Mouse (Mus musculus): ENCODE data around the gene Fam206a. TPM values are rescaled to one million over a fixed set of nuclear protein-coding genes. Genes with fewer than 3 reads are reported as not detected.

The Fam206a gene
- total RNA-seq, 2 experiments from 2014 or later = 5.6 to 35.5 TPM

GRCm38 (mm10) chr4:56840297-56840696 is 38.2 kb downstream of the Fam206a start:
- ATAC-seq (replicated peaks; ENCODE audit: low FRiP score, low TSS enrichment, poor library complexity, severe bottlenecking) = no peak

DNA sequence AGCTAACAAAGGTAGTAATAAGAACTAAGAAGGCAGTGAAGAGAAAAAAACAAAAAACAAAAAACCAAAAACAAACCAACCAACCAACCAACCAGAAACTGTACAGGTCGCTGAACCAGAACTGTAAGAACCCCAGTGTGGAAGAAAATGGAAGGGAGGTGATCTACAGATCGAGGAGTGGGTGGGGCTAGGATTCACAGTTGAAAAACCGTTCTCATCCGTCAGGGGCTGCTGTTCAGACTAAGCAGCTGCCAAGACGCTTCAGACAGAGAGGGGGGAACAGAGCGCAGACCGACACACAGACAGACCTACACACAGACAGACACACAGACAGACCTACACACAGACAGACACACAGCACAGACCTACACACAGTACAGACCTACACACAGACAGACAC is 40.4 kb downstream of the Fam206a start:
- no peak for ATAC-seq (replicated peaks; ENCODE audit: low FRiP score, low TSS enrichment, poor library complexity, severe bottlenecking)

GRCm38 (mm10) chr4:56843963-56844362 is 41.8 kb downstream of the Fam206a start:
- ATAC-seq (replicated peaks; ENCODE audit: low FRiP score, low TSS enrichment, poor library complexity, severe bottlenecking) = no peak

DNA sequence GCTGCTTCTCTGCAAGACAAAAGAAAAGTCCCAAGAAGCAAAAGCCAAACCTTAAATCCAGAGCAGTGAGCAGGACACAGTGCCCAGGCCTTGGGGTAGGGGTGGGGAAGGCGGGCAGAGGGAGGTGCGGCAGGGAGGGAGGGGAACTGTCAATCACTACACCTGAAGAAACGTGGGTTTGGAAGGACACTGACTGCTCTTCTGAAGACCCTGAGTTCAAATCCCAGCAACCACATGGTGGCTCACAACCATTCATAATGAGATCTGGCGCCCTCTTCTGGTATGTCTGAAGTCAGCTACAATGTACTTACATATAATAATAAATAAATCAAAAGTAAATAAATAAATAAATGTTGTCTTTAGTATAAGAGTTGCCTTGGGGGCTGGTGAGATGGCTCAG is 42.8 kb downstream of the Fam206a start:
- ATAC-seq (replicated peaks; ENCODE audit: low FRiP score, low TSS enrichment, poor library complexity, severe bottlenecking) = no peak

DNA sequence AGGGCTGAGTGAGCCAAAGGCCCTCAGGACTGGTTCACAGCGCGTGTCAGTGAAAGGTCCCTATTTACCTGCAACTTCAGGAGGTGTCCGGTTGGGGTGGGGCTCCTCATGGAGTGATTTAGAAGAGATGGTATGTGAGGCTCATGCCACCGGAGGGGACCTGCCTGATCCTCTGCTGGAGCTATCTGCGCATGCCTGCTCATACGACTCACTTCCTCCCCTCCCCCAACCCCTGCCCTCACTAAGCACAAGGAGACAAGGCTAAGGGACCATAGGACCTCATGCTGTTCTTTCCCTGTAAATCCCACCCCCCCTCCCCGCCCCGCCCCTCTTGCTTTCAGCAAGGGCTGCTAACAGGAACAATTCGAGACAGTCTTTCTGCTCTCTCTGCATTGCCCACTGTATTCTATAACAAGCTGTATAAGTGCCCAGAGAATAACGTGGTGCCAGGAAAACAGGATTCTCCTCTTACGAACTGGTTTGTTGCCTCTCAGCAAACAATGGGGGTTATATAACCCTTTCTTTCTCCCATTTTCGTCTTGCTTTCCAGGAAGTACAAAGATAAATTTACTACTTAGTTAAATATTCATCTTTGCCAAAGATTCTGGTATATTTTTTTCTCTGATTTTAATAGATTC is 43.9 kb downstream of the Fam206a start:
- ATAC-seq (replicated peaks; ENCODE audit: low FRiP score, low TSS enrichment, poor library complexity, severe bottlenecking) = no peak

DNA sequence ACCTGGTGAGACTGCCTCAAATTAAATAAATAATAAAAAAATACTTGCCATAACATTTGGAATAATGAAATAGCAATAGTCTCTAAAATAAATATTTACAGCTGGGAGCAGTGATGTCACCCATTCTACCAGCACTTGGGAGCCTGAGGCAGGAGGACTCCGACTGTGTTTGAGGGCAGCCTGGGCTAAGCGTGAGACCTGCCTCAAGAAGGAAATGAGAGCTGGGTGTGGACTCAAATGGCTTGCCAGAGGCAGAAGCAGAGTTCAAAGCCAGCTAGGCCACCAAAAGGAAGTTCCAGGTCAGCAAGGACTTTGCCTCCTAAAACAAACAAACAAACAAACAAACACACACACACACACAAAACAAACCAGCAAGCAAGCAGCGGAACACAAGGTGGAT is 45.3 kb downstream of the Fam206a start:
- ATAC-seq (replicated peaks; ENCODE audit: low FRiP score, low TSS enrichment, poor library complexity, severe bottlenecking) = no peak

GRCm38 (mm10) chr4:56848044-56848443 is 45.9 kb downstream of the Fam206a start:
- ATAC-seq (replicated peaks; ENCODE audit: low FRiP score, low TSS enrichment, poor library complexity, severe bottlenecking) = no peak

GRCm38 (mm10) chr4:56850724-56851123 is 48.6 kb downstream of the Fam206a start:
- no peak for ATAC-seq (replicated peaks; ENCODE audit: low FRiP score, low TSS enrichment, poor library complexity, severe bottlenecking)

DNA sequence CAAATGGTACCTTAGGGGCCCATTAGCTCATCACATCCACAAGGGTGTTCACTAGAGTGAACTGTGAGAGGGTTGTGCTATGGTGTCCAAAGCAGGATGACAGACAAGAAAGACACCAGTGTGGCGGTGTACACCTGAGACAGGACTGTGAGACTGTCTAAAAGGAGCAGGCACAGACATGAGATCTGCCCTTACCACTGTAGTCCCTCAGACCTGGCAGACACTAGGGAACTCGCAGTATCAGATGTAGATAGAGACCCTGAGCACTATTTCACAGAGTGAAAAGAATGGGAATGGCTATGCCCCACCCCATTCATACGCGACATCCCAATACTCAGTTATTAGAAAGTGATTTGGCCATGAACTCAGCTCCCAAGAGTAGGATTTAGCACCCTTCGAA is 53.8 kb downstream of the Fam206a start:
- ATAC-seq (replicated peaks; ENCODE audit: low FRiP score, low TSS enrichment, poor library complexity, severe bottlenecking) = no peak

DNA sequence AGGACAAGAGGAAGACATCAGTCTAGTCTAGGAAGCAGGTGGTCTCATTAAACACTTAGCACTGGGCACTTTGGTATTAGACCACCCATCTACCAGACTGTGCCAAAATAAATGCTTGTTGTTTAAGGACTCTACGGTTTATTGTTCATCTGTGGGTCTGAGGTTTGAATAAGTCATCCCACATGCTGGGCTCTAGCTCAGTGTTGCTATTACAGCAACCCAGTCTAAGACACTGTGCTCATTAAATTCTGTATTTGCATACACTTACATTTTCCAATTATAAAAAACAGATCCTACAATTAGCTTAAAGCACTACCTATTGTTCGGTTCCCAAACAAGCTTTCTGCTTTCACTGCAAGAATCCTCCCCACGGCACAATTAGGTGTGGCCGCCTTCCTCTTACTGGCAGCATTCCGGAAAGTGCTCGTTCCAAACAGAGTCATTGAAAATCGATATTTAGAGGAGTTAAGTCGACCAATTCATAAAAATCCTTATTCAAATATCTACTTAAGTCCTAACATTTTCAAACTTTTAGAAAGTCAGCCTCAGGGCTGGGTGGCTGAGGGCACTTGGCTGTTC is 54.3 kb downstream of the Fam206a start:
- no peak for ATAC-seq (replicated peaks; ENCODE audit: low FRiP score, low TSS enrichment, poor library complexity, severe bottlenecking)

DNA sequence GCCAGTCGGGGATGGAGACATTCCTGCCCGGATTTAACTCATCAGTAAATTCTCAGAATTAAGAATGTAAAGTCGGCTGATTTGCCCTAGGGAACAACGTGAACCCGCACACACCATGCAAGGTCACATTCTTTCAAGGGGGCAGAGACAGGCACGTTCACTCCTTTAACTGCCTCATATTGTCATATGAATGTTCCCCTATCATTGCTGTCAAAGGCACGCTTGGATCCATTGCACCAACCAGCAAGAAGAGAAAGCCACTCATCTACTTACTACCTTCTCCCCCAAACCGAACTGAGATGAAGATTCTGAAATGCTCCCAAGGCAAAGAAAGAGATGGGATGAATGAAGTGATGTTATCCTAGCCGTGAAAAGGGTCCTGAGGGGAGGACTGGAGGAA is 56.6 kb downstream of the Fam206a start:
- ATAC-seq (replicated peaks; ENCODE audit: low FRiP score, low TSS enrichment, poor library complexity, severe bottlenecking) = no peak

Other genes with a start within 250 kb of the Fam206a start
- not detected in 2 replicates for gene Gm26657, start 62.3 kb upstream of the Fam206a start, total RNA-seq (2014; fragmentation: Nextera tagmentation)
- not detected in 2 replicates for gene Gm26657, start 62.3 kb upstream of the Fam206a start, total RNA-seq (2017)
- gene Actl7b, start 60.9 kb upstream of the Fam206a start, total RNA-seq (2014; fragmentation: Nextera tagmentation) = not detected in 2 replicates
- 2.5 TPM in 1 of 2 replicates, not detected in the other for gene Actl7b, start 60.9 kb upstream of the Fam206a start, total RNA-seq (2017)
- not detected in 2 replicates for gene Actl7a, start 58.9 kb upstream of the Fam206a start, total RNA-seq (2014; fragmentation: Nextera tagmentation)
- not detected in 2 replicates for gene Actl7a, start 58.9 kb upstream of the Fam206a start, total RNA-seq (2017)
- gene Elp1, start within 50 bp of the Fam206a start, total RNA-seq (2014; fragmentation: Nextera tagmentation) = 83.2 and 87.6 TPM in 2 replicates
- 29.9 and 34.8 TPM in 2 replicates for gene Elp1, start within 50 bp of the Fam206a start, total RNA-seq (2017)
- 1.1 and 8.7 TPM in 2 replicates for gene Ctnnal1, start 62.8 kb downstream of the Fam206a start, total RNA-seq (2014; fragmentation: Nextera tagmentation)
- 5.6 and 7.6 TPM in 2 replicates for gene Ctnnal1, start 62.8 kb downstream of the Fam206a start, total RNA-seq (2017)
- gene Tmem245, start 145.1 kb downstream of the Fam206a start, total RNA-seq (2014; fragmentation: Nextera tagmentation) = 9.0 and 11.8 TPM in 2 replicates
- gene Tmem245, start 145.1 kb downstream of the Fam206a start, total RNA-seq (2017) = 4.7 and 6.1 TPM in 2 replicates
- gene Frrs1l, start 188.0 kb downstream of the Fam206a start, total RNA-seq (2014; fragmentation: Nextera tagmentation) = not detected in 2 replicates
- not detected in 2 replicates for gene Frrs1l, start 188.0 kb downstream of the Fam206a start, total RNA-seq (2017)